Mouse (Mus musculus): ENCODE results near the gene Olfr434. TPM values are rescaled to one million over a fixed set of nuclear protein-coding genes. Genes with fewer than 3 reads are reported as not detected.

Gene Olfr434
- not detected in 2 replicates for polyA plus RNA-seq (2012; rRNA removed)

DNA sequence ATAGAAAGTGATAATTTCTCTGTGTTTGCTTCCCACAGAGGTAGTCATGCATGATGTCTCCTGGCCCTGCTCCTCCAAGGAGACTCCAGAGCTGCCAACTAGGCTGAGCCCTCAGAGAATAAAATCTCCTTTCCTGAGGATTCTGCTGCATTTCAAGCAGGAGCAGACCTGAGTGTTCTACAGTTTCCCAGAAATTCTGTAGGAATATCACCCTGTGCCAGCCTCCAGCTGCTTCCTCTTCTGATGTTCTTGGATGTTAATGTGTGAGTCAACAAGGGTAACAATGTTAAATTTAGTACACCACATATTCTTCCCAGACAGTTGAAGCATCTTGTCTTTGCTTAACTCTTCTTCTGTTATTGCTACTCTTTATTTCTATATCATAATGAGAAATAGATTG lies at the start of gene Olfr434:
TSS of gene Olfr434 (plus strand) at position 149 of the 400 bp plus-strand sequence.

GRCm38 (mm10) chr6:43171840-43172239 lies 41.0 kb upstream of the Olfr434 start, which contains the start of gene Olfr13:
Olfr13 (plus strand) TSS chr6:43172140.

GRCm38 (mm10) chr6:43196781-43197180 lies 16.0 kb upstream of the Olfr434 start, which contains the start of gene Olfr435:
Olfr435 (plus strand) TSS chr6:43197146.

DNA sequence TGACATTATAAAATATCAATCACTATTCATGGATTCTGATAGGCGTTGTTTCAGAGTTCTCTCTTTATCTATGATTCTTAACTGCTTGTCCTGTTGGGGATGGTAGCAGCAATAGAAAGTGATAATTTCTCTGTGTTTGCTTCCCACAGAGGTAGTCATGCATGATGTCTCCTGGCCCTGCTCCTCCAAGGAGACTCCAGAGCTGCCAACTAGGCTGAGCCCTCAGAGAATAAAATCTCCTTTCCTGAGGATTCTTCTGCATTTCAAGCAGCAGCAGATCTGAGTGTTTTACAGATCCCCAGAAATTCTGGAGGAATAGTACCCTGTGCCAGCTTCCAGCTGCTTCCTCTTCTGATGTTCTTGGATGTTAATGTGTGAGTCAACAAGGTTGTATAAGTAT lies 18.4 kb downstream of the Olfr434 start, which contains the start of gene Olfr47:
TSS of gene Olfr47 (plus strand) at position 275 of the 400 bp plus-strand sequence.

GRCm38 (mm10) chr6:43265363-43266041 lies 52.7 kb downstream of the Olfr434 start, which contains the start of gene Arhgef5:
Arhgef5 (plus strand) TSS chr6:43265582.

Other genes with a start within 250 kb of the Olfr434 start
- gene Olfr441, start 106.7 kb upstream of the Olfr434 start, polyA plus RNA-seq (2012; rRNA removed), result not detected in 2 replicates
- gene Olfr237-ps1, start 66.5 kb upstream of the Olfr434 start, polyA plus RNA-seq (2012; rRNA removed), result not detected in 2 replicates
- gene Olfr437, start 49.7 kb upstream of the Olfr434 start, polyA plus RNA-seq (2012; rRNA removed), result not detected in 2 replicates
- gene Olfr13, start 40.9 kb upstream of the Olfr434 start, polyA plus RNA-seq (2012; rRNA removed), result not detected in 2 replicates
- gene Olfr435, start 15.9 kb upstream of the Olfr434 start, polyA plus RNA-seq (2012; rRNA removed), result not detected in 2 replicates
- gene Olfr47, start 18.5 kb downstream of the Olfr434 start, polyA plus RNA-seq (2012; rRNA removed), result not detected in 2 replicates
- 15.8 and 21.7 TPM in 2 replicates for gene Arhgef5, start 52.6 kb downstream of the Olfr434 start, polyA plus RNA-seq (2012; rRNA removed)
- 8.8 and 15.3 TPM in 2 replicates for gene Nobox, start 96.5 kb downstream of the Olfr434 start, polyA plus RNA-seq (2012; rRNA removed)